Mouse (Mus musculus) lung, adult 2 months (tissue): ENCODE results near the gene Ifna13.

ENCODE experiments used
- CTCF ChIP-seq: fragments of 200-500 bp; IDR thresholded peaks from 2 replicates; pipeline ENCODE4 v1.5.1; 2011; ENCODE audit warnings: mild to moderate bottlenecking, low read length, control low read depth; ENCODE audit not compliant: insufficient read depth
- POLR2A ChIP-seq: fragments of 200-500 bp; IDR thresholded peaks from 2 replicates; pipeline ENCODE4 v1.6.1; 2011; ENCODE audit warnings: low read depth, mild to moderate bottlenecking, control low read depth, low read length, borderline replicate concordance; ENCODE audit errors: extremely low read depth

DNA sequence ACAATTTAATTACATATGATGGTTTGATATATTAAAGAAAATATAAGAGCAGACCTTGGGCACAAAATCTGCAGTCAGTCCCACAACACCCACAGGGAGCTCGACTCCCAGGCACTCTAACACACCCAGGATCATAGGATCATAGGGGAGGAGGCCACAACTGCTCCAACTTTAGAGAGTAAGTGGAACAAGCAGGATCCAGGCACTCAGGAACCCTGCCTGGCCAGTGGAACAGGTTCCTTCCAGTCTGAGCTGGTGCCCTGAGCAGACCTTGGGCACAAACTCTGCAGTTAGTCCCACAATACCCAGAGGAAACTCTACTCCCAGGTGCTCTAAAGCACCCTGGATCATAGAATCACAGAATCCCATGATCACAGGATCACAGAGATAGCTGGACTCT lies 11.2 kb upstream of the Ifna13 start:
- TF ChIP-seq CTCF = no peak
- TF ChIP-seq POLR2A = no peak
